Mouse (Mus musculus): ENCODE data around the gene Capn1.

DNA sequence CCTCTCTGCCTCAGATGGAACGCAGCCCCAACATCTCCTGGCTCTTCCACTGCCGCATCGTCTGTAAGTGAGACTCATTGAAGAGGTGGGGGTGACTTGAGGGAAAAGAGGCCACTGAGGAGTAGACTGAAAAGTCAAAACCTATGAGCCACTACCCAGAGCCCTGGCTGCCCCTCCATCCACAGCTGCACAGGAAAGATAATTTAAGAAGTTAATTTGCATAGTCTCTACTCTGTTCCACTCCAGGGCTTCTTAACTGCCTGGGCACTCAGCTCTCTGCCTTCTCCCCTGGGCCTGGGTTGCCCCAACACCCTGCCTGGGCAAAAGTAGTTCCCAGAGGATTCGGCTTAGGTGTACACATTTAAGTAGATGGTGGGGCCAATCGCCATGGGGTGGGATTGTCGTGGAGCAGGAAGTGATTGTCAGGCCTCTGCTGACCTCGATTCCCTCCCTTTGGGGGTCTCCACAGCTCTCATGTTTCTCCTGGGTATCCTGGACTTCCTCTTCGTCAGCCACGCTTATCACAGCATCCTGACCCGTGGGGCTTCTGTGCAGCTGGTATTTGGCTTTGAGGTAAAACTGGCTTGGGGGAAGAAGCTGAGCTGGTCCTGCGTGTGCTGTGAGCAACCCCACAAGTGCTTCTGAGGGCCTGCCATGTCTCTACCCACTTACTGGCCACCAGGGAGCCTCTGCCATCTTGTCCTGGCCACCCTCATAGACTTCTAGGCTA, 33.1 kb upstream of the Capn1 start:
- no peak for TF ChIP-seq EP300 (IDR thresholded peaks at IDR 0.05; ENCODE audit: low read depth)
- TF ChIP-seq CTCF (IDR thresholded peaks at IDR 0.05; ENCODE audit: low read depth) = no peak
